Mouse (Mus musculus): ENCODE data around the gene Fam71e2.

GRCm38 (mm10) chr7:4740309-4740727 is 30.8 kb downstream of the Fam71e2 start:
- TF ChIP-seq CTCF (IDR thresholded peaks at IDR 0.05 in 2 of 3, conservative IDR thresholded peaks at IDR 0.05 in 1 of 3; ENCODE audit: control insufficient read depth in 1 of 3, insufficient read depth in 1 of 3, low read depth in 2 of 3, low read length in 3 of 3, poor library complexity in 1 of 3, severe bottlenecking in 1 of 3) (no peak), TCF12 (IDR thresholded peaks at IDR 0.05; ENCODE audit: low read depth, low read length) (no peak), SMC3 (IDR thresholded peaks at IDR 0.05; ENCODE audit: low read depth, low read length) (no peak), MEF2A (IDR thresholded peaks at IDR 0.05; ENCODE audit: extremely low read depth, insufficient replicate concordance, low read depth, low read length, poor library complexity, severe bottlenecking) (no peak), USF1 (IDR thresholded peaks at IDR 0.05; ENCODE audit: low read depth, low read length) (no peak), E2F4 (IDR thresholded peaks at IDR 0.05; ENCODE audit: borderline replicate concordance, low read depth, low read length) (no peak), ELF1 (IDR thresholded peaks at IDR 0.05; ENCODE audit: low read depth, low read length) (no peak; the same call in 1 of the 2 replicates), EP300 (IDR thresholded peaks at IDR 0.05; ENCODE audit: low read depth in 1 of 2, low read length in 2 of 2) (no peak)
